Mouse (Mus musculus): Measurements from ENCODE around the gene Smarcd1. TPM values are rescaled to one million over a fixed set of nuclear protein-coding genes. Genes with fewer than 3 reads are reported as not detected.

Gene Smarcd1
- polyA plus RNA-seq, 1 experiment from 2014 or later: 34.5 TPM

GRCm38 (mm10) chr15:99664600-99665451 lies 37.1 kb upstream of the Smarcd1 start:
- no peaks in the 10 kb centered on the region for H3K36me3 ChIP-seq (ENCODE audit: control insufficient read depth, insufficient read depth, low read length)
- H3K27ac ChIP-seq (ENCODE audit: low read length): no peak overlapping the region
- H3K27me3 ChIP-seq (ENCODE audit: control insufficient read depth, insufficient read depth, low read depth, low read length): peaks cover 27% of the 10 kb centered on the region
- peak overlapping the region; percentile 64 for H3K9ac ChIP-seq (ENCODE audit: low read length)
- H3K4me1 ChIP-seq (replicated peaks; ENCODE audit: control insufficient read depth, insufficient read depth, low read length): peaks cover 17% of the 10 kb centered on the region
- ATAC-seq (ENCODE audit: low read depth): peak; percentile 83
- under 1% methylated on average over 49 of the region's 52 CpGs for WGBS
- peak overlapping the region; percentile 51 for H3K4me3 ChIP-seq (ENCODE audit: low read length)
- no peaks in the 10 kb centered on the region for H3K9me3 ChIP-seq (ENCODE audit: control insufficient read depth, low read length)
- H3K4me2 ChIP-seq (ENCODE audit: low read depth, low read length): peak overlapping the region; percentile 96

GRCm38 (mm10) chr15:99667544-99667943 lies 34.4 kb upstream of the Smarcd1 start:
- Histone ChIP-seq H3K9me3 (ENCODE audit: control insufficient read depth, low read length) (no peaks in the 10 kb centered on the region), H3K27ac (ENCODE audit: low read length) (no peak overlapping the region), H3K36me3 (ENCODE audit: control insufficient read depth, insufficient read depth, low read length) (no peaks in the 10 kb centered on the region), H3K9ac (ENCODE audit: low read length) (no peak overlapping the region), H3K4me3 (ENCODE audit: low read length) (no peak overlapping the region), H3K27me3 (ENCODE audit: control insufficient read depth, insufficient read depth, low read depth, low read length) (peaks cover 51% of the 10 kb centered on the region), H3K4me1 (replicated peaks; ENCODE audit: control insufficient read depth, insufficient read depth, low read length) (peaks cover 21% of the 10 kb centered on the region), H3K4me2 (ENCODE audit: low read depth, low read length) (no peak overlapping the region)
- no peak for ATAC-seq (ENCODE audit: low read depth)
- 100% methylated on average over 2 of the region's 2 CpGs for WGBS

GRCm38 (mm10) chr15:99668881-99669280 lies 33.0 kb upstream of the Smarcd1 start:
- no peak overlapping the region for H3K27ac ChIP-seq (ENCODE audit: low read length)

GRCm38 (mm10) chr15:99669392-99669791 lies 32.5 kb upstream of the Smarcd1 start:
- H3K4me2 ChIP-seq (ENCODE audit: low read depth, low read length): no peak overlapping the region

More at GRCm38 (mm10) chr15:99668881-99669280, 33.0 kb upstream of the Smarcd1 start:
- Histone ChIP-seq H3K4me1 (replicated peaks; ENCODE audit: control insufficient read depth, insufficient read depth, low read length) (peaks cover 20% of the 10 kb centered on the region), H3K4me2 (ENCODE audit: low read depth, low read length) (no peak overlapping the region), H3K36me3 (ENCODE audit: control insufficient read depth, insufficient read depth, low read length) (no peaks in the 10 kb centered on the region), H3K9ac (ENCODE audit: low read length) (no peak overlapping the region), H3K4me3 (ENCODE audit: low read length) (no peak overlapping the region), H3K27me3 (ENCODE audit: control insufficient read depth, insufficient read depth, low read depth, low read length) (peaks cover 59% of the 10 kb centered on the region), H3K9me3 (ENCODE audit: control insufficient read depth, low read length) (no peaks in the 10 kb centered on the region)
- ATAC-seq (ENCODE audit: low read depth): no peak
- 3% methylated on average over 12 of the region's 12 CpGs for WGBS

GRCm38 (mm10) chr15:99670154-99670821 lies 31.6 kb upstream of the Smarcd1 start, which contains the start of gene Asic1:
Asic1 (plus strand) TSS chr15:99670368.
- Histone ChIP-seq H3K9ac (ENCODE audit: low read length) (peak within 1 kb of the TSS; percentile 63), H3K4me1 (replicated peaks; ENCODE audit: control insufficient read depth, insufficient read depth, low read length) (peaks cover 7% of the 10 kb centered on the region), H3K4me3 (ENCODE audit: low read length) (peak within 1 kb of the TSS; percentile 60), H3K27me3 (ENCODE audit: control insufficient read depth, insufficient read depth, low read depth, low read length) (peaks cover 59% of the 10 kb centered on the region), H3K36me3 (ENCODE audit: control insufficient read depth, insufficient read depth, low read length) (no peaks in the 10 kb centered on the region), H3K9me3 (ENCODE audit: control insufficient read depth, low read length) (no peaks in the 10 kb centered on the region), H3K4me2 (ENCODE audit: low read depth, low read length) (peak within 1 kb of the TSS; percentile 97), H3K27ac (ENCODE audit: low read length) (no peak within 1 kb of the TSS)
- ATAC-seq (ENCODE audit: low read depth): peak; percentile 83
- under 1% methylated on average over 51 of the region's 74 CpGs for WGBS

More at GRCm38 (mm10) chr15:99669392-99669791, 32.5 kb upstream of the Smarcd1 start:
- Histone ChIP-seq H3K9me3 (ENCODE audit: control insufficient read depth, low read length) (no peaks in the 10 kb centered on the region), H3K27me3 (ENCODE audit: control insufficient read depth, insufficient read depth, low read depth, low read length) (peaks cover 59% of the 10 kb centered on the region), H3K9ac (ENCODE audit: low read length) (no peak overlapping the region), H3K27ac (ENCODE audit: low read length) (no peak overlapping the region), H3K36me3 (ENCODE audit: control insufficient read depth, insufficient read depth, low read length) (no peaks in the 10 kb centered on the region), H3K4me1 (replicated peaks; ENCODE audit: control insufficient read depth, insufficient read depth, low read length) (peaks cover 15% of the 10 kb centered on the region), H3K4me3 (ENCODE audit: low read length) (no peak overlapping the region)
- 0% methylated on average over 1 of the region's 1 CpGs for WGBS
- no peak for ATAC-seq (ENCODE audit: low read depth)

GRCm38 (mm10) chr15:99670964-99671670 lies 30.8 kb upstream of the Smarcd1 start:
- Histone ChIP-seq H3K36me3 (ENCODE audit: control insufficient read depth, insufficient read depth, low read length) (no peaks in the 10 kb centered on the region), H3K9me3 (ENCODE audit: control insufficient read depth, low read length) (no peaks in the 10 kb centered on the region), H3K27ac (ENCODE audit: low read length) (no peak overlapping the region), H3K4me3 (ENCODE audit: low read length) (peak overlapping the region; percentile 60), H3K4me1 (replicated peaks; ENCODE audit: control insufficient read depth, insufficient read depth, low read length) (peaks cover 7% of the 10 kb centered on the region), H3K9ac (ENCODE audit: low read length) (peak overlapping the region; percentile 63), H3K4me2 (ENCODE audit: low read depth, low read length) (peak overlapping the region; percentile 97), H3K27me3 (ENCODE audit: control insufficient read depth, insufficient read depth, low read depth, low read length) (peaks cover 51% of the 10 kb centered on the region)
- 8% methylated on average over 17 of the region's 17 CpGs for WGBS
- ATAC-seq (ENCODE audit: low read depth): peak; percentile 18; the same call in 1 of the 2 replicates

- Histone ChIP-seq H3K4me2 (ENCODE audit: low read depth, low read length) (no peak overlapping the region), H3K4me1 (replicated peaks; ENCODE audit: control insufficient read depth, insufficient read depth, low read length) (peaks cover 7% of the 10 kb centered on the region), H3K9me3 (ENCODE audit: control insufficient read depth, low read length) (no peaks in the 10 kb centered on the region), H3K27me3 (ENCODE audit: control insufficient read depth, insufficient read depth, low read depth, low read length) (peaks cover 44% of the 10 kb centered on the region), H3K9ac (ENCODE audit: low read length) (no peak overlapping the region), H3K27ac (ENCODE audit: low read length) (no peak overlapping the region), H3K4me3 (ENCODE audit: low read length) (no peak overlapping the region), H3K36me3 (ENCODE audit: control insufficient read depth, insufficient read depth, low read length) (no peaks in the 10 kb centered on the region)
- ATAC-seq (ENCODE audit: low read depth): no peak
- WGBS: 58% methylated on average over 14 of the region's 14 CpGs
Measured at GRCm38 (mm10) chr15:99671783-99672182, 30.1 kb upstream of the Smarcd1 start.

- Histone ChIP-seq H3K4me3 (ENCODE audit: low read length) (no peak overlapping the region), H3K27ac (ENCODE audit: low read length) (no peak overlapping the region), H3K9ac (ENCODE audit: low read length) (no peak overlapping the region), H3K36me3 (ENCODE audit: control insufficient read depth, insufficient read depth, low read length) (no peaks in the 10 kb centered on the region), H3K4me1 (replicated peaks; ENCODE audit: control insufficient read depth, insufficient read depth, low read length) (peaks cover 7% of the 10 kb centered on the region), H3K27me3 (ENCODE audit: control insufficient read depth, insufficient read depth, low read depth, low read length) (peaks cover 36% of the 10 kb centered on the region), H3K9me3 (ENCODE audit: control insufficient read depth, low read length) (no peaks in the 10 kb centered on the region), H3K4me2 (ENCODE audit: low read depth, low read length) (no peak overlapping the region)
- 73% methylated on average over 3 of the region's 3 CpGs for WGBS
- ATAC-seq (ENCODE audit: low read depth): no peak
Measured at GRCm38 (mm10) chr15:99674866-99675265, 27.1 kb upstream of the Smarcd1 start.

- no peak overlapping the region for H3K4me3 ChIP-seq (ENCODE audit: low read length)
- 0 out of 2 replicates have a peak, but pooled peaks have one; percentile 35 for ATAC-seq (ENCODE audit: low read depth)
- H3K9ac ChIP-seq (ENCODE audit: low read length): no peak overlapping the region
- H3K36me3 ChIP-seq (ENCODE audit: control insufficient read depth, insufficient read depth, low read length): no peaks in the 10 kb centered on the region
- H3K4me2 ChIP-seq (ENCODE audit: low read depth, low read length): no peak overlapping the region
- peaks cover 3% of the 10 kb centered on the region for H3K4me1 ChIP-seq (replicated peaks; ENCODE audit: control insufficient read depth, insufficient read depth, low read length)
- WGBS: 33% methylated on average over 8 of the region's 8 CpGs
- no peak overlapping the region for H3K27ac ChIP-seq (ENCODE audit: low read length)
- H3K9me3 ChIP-seq (ENCODE audit: control insufficient read depth, low read length): no peaks in the 10 kb centered on the region
- peaks cover 16% of the 10 kb centered on the region for H3K27me3 ChIP-seq (ENCODE audit: control insufficient read depth, insufficient read depth, low read depth, low read length)
Measured at GRCm38 (mm10) chr15:99677089-99677488, 24.8 kb upstream of the Smarcd1 start.
